Mouse (Mus musculus): ENCODE measurements around the gene Olfr435.
"Not testable (repeated sequence)": the region's sequence is repeated elsewhere in the genome, so short reads cannot be mapped to it uniquely, and the experiment has no call there.

Olfr435 gene

DNA sequence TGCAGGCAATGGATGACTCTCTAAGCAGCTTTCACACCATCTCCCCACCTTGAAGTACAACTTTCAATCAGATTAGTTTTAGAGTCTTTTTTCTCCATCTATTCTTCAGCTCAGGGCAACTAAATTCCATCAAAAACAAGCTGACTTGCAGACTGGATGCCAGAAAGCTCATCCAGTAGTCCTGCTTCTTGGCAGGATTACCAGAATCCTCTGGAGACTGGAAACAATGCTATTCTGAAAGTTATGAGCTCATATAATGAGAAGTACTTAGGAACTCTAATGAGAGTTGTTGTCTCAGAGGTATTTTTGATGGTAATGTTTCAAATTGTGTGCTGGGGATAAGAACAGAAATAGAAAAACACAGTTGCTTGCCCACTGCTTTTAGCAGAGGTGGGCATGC is at the start of gene Olfr435:
TSS of gene Olfr435 (plus strand) at position 366 of the 400 bp plus-strand sequence.
- no peak for DNase-seq (ENCODE audit: low spot score in 2 of 2)

DNA sequence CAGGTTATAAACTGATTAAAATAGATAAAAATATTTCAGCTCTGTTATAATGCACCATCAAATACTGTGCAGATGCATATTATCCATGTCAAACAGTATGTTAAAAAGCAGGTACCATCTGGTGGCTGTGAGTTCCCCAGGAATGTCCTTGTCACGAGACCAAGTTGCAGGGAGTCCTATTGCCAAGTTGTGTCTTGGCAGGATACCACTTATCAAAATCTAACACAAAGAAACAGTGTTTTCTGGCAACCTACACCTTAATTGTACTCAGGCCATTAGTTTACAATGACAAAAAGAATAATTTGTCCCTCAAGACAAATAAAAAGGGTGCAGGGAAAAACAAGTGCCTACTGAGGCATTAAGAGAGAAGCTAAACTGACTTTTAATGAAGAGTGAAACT is 37.4 kb upstream of the Olfr435 start:
- DNase-seq (ENCODE audit: low spot score in 2 of 2), result no peak

DNA sequence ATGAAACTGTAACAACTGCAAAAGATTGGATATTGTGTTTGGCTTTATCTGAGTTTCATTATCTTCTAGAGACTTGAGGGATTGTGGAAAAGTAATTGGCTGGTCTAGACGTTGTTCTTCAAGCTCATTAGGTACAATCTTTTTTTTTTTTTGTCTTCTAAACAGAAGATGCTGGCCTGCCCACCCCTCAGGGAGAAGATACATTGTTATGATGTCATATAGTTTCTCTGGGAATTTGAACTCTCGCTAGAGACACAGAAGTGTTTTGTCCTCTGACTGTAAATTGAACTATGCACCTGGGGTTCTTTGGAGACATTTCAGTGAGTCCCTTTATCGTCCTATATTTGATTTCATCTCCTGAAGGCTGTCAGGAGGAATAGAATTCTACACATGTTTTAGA is 34.0 kb upstream of the Olfr435 start, which contains the start of gene Olfr437:
TSS of gene Olfr437 (plus strand) at position 301 of the 400 bp plus-strand sequence.
- no peak for DNase-seq (ENCODE audit: low spot score in 2 of 2)

DNA sequence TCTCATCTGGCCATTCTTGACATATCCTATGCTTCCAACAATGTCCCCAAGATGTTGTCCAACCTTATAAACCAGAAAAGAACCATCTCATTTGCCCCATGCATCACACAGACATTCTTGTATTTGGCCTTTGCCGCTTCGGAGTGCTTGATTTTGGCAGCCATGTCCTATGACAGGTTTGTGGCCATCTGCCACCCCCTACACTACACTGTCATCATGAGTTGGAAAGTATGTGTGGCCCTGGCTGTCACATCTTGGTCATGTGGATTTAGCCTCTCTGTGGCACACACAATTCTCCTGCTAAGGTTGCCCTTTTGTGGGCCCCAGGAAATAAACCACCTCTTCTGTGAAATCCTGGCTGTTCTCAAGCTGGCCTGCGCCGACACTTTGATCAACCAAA is 29.7 kb upstream of the Olfr435 start:
- DNase-seq (ENCODE audit: low spot score in 2 of 2), result no peak

DNA sequence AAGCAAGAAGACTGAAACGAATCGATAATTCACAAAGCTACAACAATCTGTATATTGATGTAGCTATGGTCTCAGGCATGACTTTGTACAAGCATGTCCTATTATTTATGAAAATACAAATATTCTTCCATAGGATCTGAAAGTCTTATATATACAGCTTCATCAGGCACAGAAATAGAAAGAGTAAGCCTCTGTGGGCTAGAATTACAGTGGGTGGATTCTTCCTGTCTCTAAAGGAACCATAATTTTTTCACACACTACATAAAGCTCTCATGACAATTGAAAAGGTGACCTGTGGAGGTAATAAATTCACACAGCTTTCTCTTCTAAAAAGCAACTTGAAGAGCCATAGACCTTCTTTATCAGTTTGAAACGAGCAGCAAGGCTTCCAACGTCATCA is 25.1 kb upstream of the Olfr435 start, which contains the start of gene Olfr13:
TSS of gene Olfr13 (plus strand) at position 301 of the 400 bp plus-strand sequence.
- no peak for DNase-seq (ENCODE audit: low spot score in 2 of 2)

DNA sequence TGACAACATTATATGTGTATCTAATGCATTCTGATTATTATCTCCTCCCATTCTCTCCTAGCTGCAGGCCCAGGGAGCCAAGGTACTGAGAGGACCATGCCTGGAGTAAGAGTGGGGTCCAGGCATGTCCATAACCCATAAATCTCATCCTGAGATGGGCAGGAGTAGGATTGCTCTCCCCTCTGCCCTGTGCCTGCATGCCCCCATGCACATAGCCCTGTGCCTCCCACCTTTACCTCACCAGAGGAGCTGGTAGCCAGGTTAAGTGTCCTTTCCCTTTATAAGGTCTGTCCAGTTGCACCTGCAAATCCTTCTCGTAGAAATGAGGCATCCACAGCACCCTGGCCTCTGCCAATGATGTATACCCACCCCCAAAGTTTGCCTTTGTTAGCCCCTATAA is 18.8 kb upstream of the Olfr435 start:
- no peak for DNase-seq (ENCODE audit: low spot score in 2 of 2)

DNA sequence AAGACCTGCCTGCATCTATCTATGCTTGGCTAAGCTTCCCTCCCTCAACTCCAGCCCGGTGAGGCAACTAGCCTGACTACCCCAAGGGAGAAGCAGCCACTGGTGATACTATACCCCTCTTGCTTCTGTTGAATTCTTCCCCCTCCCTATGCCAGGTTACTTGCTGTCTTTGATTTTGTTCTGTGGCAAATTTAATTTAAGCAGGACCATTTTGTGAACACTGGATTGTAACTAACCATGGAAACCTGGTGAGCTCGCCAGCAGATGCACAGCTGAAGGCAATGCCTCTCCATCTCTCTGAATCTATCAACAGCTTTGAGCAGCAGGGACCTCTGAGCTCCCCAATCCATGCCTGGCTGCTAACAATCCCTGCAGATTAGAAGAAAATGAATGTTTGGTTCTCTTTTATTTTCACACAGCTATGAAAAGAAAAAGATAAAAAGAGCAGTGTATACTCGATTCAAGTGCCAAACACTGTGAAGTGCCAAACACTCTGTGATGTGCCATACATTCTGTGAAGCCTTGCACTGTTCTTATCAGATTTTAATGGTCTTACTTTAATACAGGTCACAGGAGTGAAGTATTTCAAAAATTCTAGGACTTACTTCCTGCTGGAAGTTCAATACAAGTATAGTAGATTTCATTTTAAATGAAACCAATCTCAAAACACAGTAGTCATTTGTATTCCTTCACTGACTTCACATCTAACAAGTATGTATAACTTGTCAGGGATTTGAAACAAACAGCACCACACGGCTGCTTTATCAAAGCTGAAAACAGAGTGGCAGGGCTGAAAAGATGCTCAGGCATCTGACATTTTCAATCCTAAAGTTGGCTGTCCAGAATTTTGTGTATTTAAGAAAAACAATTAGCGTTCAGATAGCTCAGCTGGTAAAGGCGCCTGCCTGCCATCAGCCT is 18.1 kb upstream of the Olfr435 start:
- no peak for DNase-seq (ENCODE audit: low spot score in 2 of 2)

DNA sequence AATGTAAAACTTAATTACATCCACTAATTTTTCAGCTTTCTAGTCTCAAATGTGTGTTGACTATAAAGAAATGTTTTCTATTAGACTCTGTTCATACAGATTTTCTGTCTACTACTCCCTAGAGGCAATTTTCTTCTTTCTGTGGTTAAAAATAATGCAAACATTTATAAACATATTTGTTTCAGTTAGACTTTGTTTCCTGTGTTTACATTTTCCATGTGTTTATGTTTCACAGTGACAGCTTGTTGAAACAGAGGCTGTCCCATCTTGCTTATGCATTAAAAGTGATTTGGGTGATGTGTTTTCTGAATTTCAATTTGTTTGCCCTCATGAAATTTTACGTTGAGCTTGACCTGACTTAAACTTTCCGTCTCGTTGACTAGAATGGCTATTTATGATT is 6.0 kb upstream of the Olfr435 start:
- no peak for DNase-seq (ENCODE audit: low spot score in 2 of 2)

DNA sequence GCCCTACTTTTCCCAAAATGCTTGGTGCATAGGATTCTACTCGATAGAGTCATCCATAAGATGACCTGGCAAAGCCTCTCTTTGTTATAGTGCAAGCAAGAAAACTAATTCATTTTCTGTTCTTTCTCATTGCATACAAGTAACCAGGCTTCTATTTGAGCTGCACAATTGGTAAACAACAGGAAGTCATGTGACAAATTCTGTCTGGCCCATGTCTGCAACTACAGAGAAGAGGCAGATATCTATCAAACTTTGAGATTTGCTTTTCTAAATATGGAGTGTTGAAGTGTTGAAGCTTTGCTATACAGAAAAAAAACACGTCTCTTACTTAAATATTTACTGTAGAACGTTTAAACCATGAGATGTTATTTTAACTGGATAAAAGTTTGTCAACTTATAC is 1.1 kb downstream of the Olfr435 start:
- no peak for DNase-seq (ENCODE audit: low spot score in 2 of 2)

DNA sequence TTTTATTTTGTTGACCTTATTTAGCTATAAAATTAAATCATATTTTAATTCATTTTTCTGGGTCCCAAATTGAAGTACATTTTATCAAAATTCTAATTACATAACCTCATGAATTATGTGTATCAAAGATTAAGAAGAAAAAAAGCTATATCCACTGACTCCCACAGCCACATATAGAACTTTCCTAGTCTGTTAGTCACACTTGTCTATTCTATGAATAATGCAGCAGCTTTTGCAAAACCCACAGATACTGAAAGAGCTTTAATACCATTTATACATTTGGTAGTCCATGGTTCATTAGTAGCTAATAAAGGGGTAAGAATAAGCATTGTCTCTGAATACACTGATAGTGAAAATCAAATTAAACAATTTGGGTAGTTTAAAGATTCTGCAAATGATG is 5.8 kb downstream of the Olfr435 start:
- DNase-seq (ENCODE audit: low spot score in 2 of 2), result no peak

DNA sequence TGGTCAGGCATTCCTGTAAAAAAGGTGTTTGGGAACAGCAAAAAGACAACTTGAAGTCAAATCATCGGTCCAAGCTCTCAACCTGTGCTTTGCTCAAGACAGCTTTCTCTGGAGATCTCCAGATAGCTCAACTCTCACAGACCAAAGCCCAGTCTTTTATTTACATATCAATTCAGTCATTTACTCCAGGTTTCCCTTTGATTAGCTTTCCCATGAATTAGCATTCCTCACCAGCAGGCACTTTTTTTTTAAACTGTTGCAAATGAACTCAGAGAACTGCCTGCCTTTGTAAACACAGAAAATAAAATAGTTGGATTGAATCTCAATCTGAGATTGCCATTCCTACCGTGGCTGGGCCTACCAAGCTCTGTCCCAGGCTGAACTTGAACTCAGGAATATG is 8.4 kb downstream of the Olfr435 start:
- DNase-seq (ENCODE audit: low spot score in 2 of 2), result no peak

DNA sequence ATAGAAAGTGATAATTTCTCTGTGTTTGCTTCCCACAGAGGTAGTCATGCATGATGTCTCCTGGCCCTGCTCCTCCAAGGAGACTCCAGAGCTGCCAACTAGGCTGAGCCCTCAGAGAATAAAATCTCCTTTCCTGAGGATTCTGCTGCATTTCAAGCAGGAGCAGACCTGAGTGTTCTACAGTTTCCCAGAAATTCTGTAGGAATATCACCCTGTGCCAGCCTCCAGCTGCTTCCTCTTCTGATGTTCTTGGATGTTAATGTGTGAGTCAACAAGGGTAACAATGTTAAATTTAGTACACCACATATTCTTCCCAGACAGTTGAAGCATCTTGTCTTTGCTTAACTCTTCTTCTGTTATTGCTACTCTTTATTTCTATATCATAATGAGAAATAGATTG is 15.9 kb downstream of the Olfr435 start, which contains the start of gene Olfr434:
TSS of gene Olfr434 (plus strand) at position 149 of the 400 bp plus-strand sequence.
- not testable (repeated sequence) for DNase-seq (ENCODE audit: low spot score in 2 of 2)

DNA sequence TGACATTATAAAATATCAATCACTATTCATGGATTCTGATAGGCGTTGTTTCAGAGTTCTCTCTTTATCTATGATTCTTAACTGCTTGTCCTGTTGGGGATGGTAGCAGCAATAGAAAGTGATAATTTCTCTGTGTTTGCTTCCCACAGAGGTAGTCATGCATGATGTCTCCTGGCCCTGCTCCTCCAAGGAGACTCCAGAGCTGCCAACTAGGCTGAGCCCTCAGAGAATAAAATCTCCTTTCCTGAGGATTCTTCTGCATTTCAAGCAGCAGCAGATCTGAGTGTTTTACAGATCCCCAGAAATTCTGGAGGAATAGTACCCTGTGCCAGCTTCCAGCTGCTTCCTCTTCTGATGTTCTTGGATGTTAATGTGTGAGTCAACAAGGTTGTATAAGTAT is 34.3 kb downstream of the Olfr435 start, which contains the start of gene Olfr47:
TSS of gene Olfr47 (plus strand) at position 275 of the 400 bp plus-strand sequence.
- not testable (repeated sequence) for DNase-seq (ENCODE audit: low spot score in 2 of 2)

DNA sequence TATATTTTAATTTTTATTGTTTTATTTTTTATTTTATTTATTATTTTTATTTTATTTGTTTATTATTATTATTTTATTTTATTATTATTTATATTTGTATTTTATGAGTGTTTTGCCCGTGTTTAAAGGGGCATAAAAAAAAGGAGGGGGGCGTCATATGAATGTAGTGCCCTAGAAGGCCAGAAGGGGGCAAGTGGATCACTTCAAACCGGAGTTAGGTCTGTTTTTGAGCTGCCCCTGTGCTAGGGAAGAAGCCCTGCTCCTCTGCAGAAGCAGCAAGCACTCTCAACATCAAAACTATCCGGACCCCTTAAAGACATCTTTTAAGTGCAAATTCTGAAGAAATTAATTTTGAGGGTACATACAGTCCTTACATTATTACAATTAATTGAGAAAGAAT is 45.1 kb downstream of the Olfr435 start:
- DNase-seq (ENCODE audit: low spot score in 2 of 2), result no peak

DNA sequence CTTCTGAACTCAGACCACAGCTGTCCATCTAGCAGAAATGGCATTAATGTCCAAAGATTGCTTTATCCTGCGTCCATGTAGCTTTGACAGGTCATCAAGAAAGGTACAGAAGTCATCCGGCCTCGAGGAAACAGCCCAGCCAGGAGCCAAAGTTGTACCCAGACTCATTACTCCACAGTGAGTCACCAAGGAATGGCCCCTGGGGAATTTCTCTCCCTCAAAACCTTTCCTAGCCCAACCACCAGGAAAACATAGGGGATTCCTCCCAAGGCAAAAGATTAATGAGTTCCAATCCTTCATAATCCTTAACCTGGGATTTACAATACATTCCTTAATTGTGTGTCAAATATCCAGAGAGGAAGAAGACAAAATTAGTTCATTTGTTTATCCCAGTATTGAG is 50.5 kb downstream of the Olfr435 start:
- DNase-seq (ENCODE audit: low spot score in 2 of 2), result no peak

DNA sequence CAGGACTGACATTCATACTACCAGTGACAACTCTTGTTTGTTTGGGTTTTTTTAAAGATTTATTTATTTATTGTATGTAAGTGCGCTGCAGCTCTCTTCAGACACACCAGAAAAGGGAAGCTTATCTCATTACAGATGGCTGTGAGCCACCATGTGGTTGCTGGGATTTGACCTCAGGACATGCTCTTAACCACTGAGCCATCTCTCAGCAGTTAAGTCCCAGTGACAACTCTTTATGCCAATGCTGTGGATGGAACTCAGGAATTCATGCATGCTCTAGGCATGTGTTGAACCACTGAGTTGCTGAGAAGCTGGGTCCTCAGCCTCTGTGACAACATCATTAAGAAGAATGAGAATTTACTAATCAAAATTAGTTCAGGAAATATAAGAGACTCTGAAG is 56.0 kb downstream of the Olfr435 start:
- DNase-seq (ENCODE audit: low spot score in 2 of 2), result no peak
